Mouse (Mus musculus) brain, embryonic 14.5 days (tissue): Measurements from ENCODE around the gene Glis1.

Source experiments
- CTCF ChIP-seq: fragments of 200-500 bp; IDR thresholded peaks from 2 replicates; pipeline ENCODE4 v1.5.1; 2012; ENCODE audit warnings: inconsistent platforms, mild to moderate bottlenecking, moderate library complexity, borderline replicate concordance; ENCODE audit not compliant: insufficient read depth, insufficient read length; ENCODE audit errors: extremely low read depth
- POLR2A ChIP-seq: fragments of 200-500 bp; IDR thresholded peaks from 2 replicates; pipeline ENCODE4 v1.6.1; 2012; ENCODE audit warnings: mild to moderate bottlenecking, inconsistent platforms, borderline replicate concordance; ENCODE audit not compliant: poor library complexity, insufficient read depth, insufficient read length, severe bottlenecking; ENCODE audit errors: extremely low read depth

DNA sequence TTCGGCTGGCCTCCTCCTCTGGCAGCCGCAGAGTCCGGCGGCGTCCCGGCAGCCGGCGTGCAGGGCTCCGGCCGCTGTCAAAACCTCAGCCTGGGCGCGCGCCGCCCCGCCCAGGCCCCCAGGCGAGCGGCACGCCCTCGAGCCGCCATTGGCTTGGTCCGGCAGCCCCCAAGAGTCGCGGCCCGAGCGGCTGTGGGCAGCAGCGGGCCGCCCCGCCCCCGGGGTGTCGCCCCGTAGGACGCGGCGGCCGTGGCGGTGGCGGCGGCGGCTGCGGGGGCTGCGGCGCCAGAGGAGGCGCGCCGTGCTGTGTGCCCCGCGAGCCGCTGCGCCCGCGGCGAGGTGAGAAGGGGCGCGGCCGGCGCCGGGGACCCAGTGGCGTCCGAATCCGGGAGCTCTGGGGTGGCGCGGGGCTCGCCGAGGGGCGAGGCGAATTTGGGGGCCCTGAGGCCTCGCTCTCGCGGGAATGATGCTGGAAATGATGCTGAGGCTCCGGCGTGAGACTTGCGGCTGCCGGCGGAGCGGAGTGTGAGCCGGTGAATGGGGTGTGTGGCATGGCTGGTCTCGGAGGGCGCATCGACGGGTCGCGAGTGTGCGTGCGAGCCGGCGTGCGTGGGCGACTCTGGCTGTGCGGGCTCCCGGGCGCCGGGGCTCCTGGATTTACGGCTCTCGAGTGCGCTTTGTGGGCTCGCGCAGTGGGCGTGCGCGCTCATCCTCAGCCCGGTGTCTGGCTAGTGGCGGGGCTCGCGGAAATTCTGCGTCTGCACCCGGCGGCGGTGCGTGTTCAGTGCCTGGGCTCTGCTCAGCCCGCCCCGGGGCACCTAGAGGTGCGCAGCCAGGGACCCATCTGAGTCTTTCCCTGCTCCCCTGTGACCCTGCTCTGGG, at the start of gene Glis1:
- TF ChIP-seq POLR2A (no peak), CTCF (no peak)
